Mouse (Mus musculus) stomach, embryonic 15.5 days (tissue): Measurements from ENCODE around the gene Ifna6. TPM values are rescaled to one million over a fixed set of nuclear protein-coding genes. Genes with fewer than 3 reads are reported as not detected.
"Not testable (repeated sequence)": the region's sequence is repeated elsewhere in the genome, so short reads cannot be mapped to it uniquely, and the experiment has no call there.

ENCODE experiments used
- ATAC-seq: fragments of 200-750 bp; cut with Nextera tagmentation; 2 replicates; pipeline ENCODE4 v1.8.0; 2017; ENCODE audit warnings: low read depth, moderate number of reproducible peaks, moderate TSS enrichment; ENCODE audit not compliant: insufficient read depth, low FRiP score
- H3K27ac ChIP-seq: fragments of 300-500 bp; sonication (generic); 2 replicates; pipeline ENCODE4 v1.5.1; 2015; ENCODE audit warnings: mild to moderate bottlenecking, inconsistent platforms
- H3K27me3 ChIP-seq: fragments of 300-500 bp; sonication (generic); replicated peaks from 2 replicates; pipeline ENCODE4 v1.6.1; 2015; ENCODE audit warnings: inconsistent platforms
- H3K36me3 ChIP-seq: fragments of 300-500 bp; sonication (generic); 2 replicates; pipeline ENCODE4 v1.6.1; 2015; ENCODE audit warnings: inconsistent platforms
- H3K4me1 ChIP-seq: fragments of 300-500 bp; sonication (generic); 2 replicates; pipeline ENCODE4 v1.6.1; 2015; ENCODE audit warnings: inconsistent platforms
- H3K4me2 ChIP-seq: fragments of 300-500 bp; sonication (generic); 2 replicates; pipeline ENCODE4 v1.6.1; 2015; ENCODE audit warnings: mild to moderate bottlenecking, inconsistent platforms
- H3K4me3 ChIP-seq: fragments of 300-500 bp; sonication (generic); replicated peaks from 2 replicates; pipeline ENCODE4 v1.5.1; 2015; ENCODE audit warnings: inconsistent platforms
- H3K9ac ChIP-seq: fragments of 300-500 bp; sonication (generic); 2 replicates; pipeline ENCODE4 v1.6.1; 2015; ENCODE audit warnings: inconsistent platforms
- H3K9me3 ChIP-seq: fragments of 300-500 bp; sonication (generic); 2 replicates; pipeline ENCODE4 v1.6.1; 2016; ENCODE audit warnings: inconsistent platforms
- WGBS: fragments of 180-500 bp; shearing (Covaris S2); methylation state at CpG from one replicate; pipeline ENCODE4 v1.1.7; 2015; 5-methylcytosine and 5-hydroxymethylcytosine counted together
- polyA plus RNA-seq: library from polyadenylated mRNA; unstranded; fragments of >200 nt; fragmentation: Nextera tagmentation; extraction: Ambion mirVana; gene quantifications from 2 replicates; pipeline ENCODE4 v1.2.1, GENCODE M21; 2015

Ifna6 gene
- polyA plus RNA-seq, 1 experiment from 2014 or later: not detected

DNA sequence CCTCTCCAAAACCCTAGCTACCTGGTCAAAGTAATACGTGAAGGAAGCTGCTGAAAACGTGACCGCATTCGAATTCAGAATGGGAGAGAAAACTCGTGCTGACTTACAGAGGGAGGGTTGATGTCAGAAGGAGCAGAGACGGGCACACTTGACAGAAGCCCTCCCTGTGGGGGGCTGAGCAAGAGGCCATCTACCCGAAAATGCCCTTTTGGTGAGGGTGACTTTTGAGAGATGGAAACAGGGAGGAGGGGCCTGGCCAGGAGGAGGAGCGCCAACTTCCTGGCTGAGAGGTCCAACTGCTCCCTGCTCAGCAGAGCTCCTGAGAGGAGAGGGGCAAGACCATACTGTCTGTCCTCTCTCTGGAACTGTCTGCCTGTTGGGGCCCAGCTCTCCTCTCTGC lies 22.0 kb upstream of the Ifna6 start, which contains the start of gene Gm13288:
Gene Gm13288 (plus strand): TSS at position 301 of the 400 bp plus-strand sequence.
- not testable (repeated sequence) for H3K27me3 ChIP-seq, H3K4me1 ChIP-seq, H3K9me3 ChIP-seq, H3K4me2 ChIP-seq, H3K27ac ChIP-seq, H3K36me3 ChIP-seq, ATAC-seq, H3K9ac ChIP-seq
- 0 out of 2 replicates have a peak within 1 kb of the TSS, but pooled peaks have one; percentile 23 for H3K4me3 ChIP-seq
- WGBS: no CpG with 5 or more reads among the region's 8 CpGs

DNA sequence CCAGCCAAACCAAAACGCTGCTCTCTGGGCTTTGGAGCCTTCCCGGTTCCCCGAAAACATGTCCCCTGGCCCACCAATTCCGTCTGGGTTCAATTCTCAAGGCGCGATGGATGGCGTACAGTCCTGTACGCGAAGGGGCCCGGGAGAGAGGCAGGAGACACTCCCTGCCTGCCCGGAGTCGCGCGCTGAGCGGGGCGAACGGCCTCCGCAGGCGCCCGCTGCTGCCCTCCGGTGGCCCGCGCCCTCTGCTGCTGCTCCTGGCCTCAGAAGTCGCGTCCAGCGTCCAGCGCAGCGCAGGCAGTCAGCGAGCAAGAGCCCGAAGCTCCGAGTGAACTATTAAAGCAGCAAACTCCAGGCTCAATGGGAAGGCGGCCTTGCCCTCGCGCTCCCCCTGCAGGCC lies 21.5 kb upstream of the Ifna6 start:
- 0% methylated on average over 14 of the region's 34 CpGs for WGBS
- H3K4me2 ChIP-seq, H3K9ac ChIP-seq, H3K4me1 ChIP-seq, H3K36me3 ChIP-seq, H3K27me3 ChIP-seq, H3K27ac ChIP-seq, H3K9me3 ChIP-seq, ATAC-seq: not testable (repeated sequence)
- 0 out of 2 replicates have a peak overlapping the region, but pooled peaks have one; percentile 23 for H3K4me3 ChIP-seq

- no peak for ATAC-seq
- H3K27me3 ChIP-seq: no peaks in the 10 kb centered on the region
- no peak within 1 kb of the TSS for H3K27ac ChIP-seq
- H3K4me2 ChIP-seq: no peak within 1 kb of the TSS
- no peak within 1 kb of the TSS for H3K9ac ChIP-seq
- H3K4me3 ChIP-seq: no peak within 1 kb of the TSS
- no peaks in the 10 kb centered on the region for H3K9me3 ChIP-seq
- H3K4me1 ChIP-seq: no peaks in the 10 kb centered on the region
- WGBS: 55% methylated on average over 3 of the region's 3 CpGs
- no peaks in the 10 kb centered on the region for H3K36me3 ChIP-seq
Observed at GRCm38 (mm10) chr4:88815928-88816327, 11.3 kb upstream of the Ifna6 start, which contains the start of gene Ifna7. Gene Ifna7 (plus strand): TSS chr4:88816228.

GRCm38 (mm10) chr4:88819659-88820058 lies 7.6 kb upstream of the Ifna6 start, which contains the start of gene Ifna11:
Gene Ifna11 (plus strand): TSS chr4:88819959.
- ATAC-seq: no peak
- H3K27me3 ChIP-seq: no peaks in the 10 kb centered on the region
- H3K4me3 ChIP-seq: no peak within 1 kb of the TSS
- H3K4me1 ChIP-seq: no peaks in the 10 kb centered on the region
- 85% methylated on average over 1 of the region's 1 CpGs for WGBS
- H3K4me2 ChIP-seq: no peak within 1 kb of the TSS
- no peaks in the 10 kb centered on the region for H3K36me3 ChIP-seq
- H3K27ac ChIP-seq: no peak within 1 kb of the TSS
- H3K9ac ChIP-seq: no peak within 1 kb of the TSS
- H3K9me3 ChIP-seq: no peaks in the 10 kb centered on the region

- no peak overlapping the region for H3K27ac ChIP-seq
- H3K4me1 ChIP-seq: no peaks in the 10 kb centered on the region
- ATAC-seq: no peak
- H3K9me3 ChIP-seq: no peaks in the 10 kb centered on the region
- H3K9ac ChIP-seq: no peak overlapping the region
- H3K4me3 ChIP-seq: no peak overlapping the region
- 22% methylated on average over 4 of the region's 4 CpGs for WGBS
- no peak overlapping the region for H3K4me2 ChIP-seq
- no peaks in the 10 kb centered on the region for H3K27me3 ChIP-seq
- H3K36me3 ChIP-seq: no peaks in the 10 kb centered on the region
Observed at GRCm38 (mm10) chr4:88822995-88823394, 4.2 kb upstream of the Ifna6 start.

DNA sequence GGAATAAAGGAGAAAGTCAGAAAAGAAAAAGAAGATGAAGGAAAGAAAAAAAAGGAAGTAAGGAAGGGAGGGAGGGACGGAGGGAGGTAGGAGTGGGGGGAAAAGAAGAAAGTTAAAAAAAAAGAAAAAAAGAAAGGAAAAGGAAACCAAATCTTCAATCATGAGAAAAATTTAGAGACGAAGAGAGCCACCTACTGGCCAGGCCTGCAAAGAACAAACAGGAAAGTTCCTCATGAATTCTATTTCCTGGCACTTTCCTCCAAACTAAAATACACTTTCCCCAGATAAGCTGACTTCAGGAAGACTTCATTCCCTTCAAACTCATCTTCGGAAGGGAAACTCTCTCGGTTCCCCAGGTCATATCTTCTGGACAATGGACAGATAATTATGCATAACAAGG lies 3.3 kb downstream of the Ifna6 start:
- Histone ChIP-seq H3K36me3 (no peaks in the 10 kb centered on the region), H3K9ac (no peak overlapping the region), H3K9me3 (no peaks in the 10 kb centered on the region), H3K27me3 (no peaks in the 10 kb centered on the region), H3K4me2 (no peak overlapping the region), H3K4me1 (no peaks in the 10 kb centered on the region), H3K27ac (no peak overlapping the region), H3K4me3 (no peak overlapping the region)
- ATAC-seq: no peak
- WGBS: 38% methylated on average over 4 of the region's 4 CpGs

DNA sequence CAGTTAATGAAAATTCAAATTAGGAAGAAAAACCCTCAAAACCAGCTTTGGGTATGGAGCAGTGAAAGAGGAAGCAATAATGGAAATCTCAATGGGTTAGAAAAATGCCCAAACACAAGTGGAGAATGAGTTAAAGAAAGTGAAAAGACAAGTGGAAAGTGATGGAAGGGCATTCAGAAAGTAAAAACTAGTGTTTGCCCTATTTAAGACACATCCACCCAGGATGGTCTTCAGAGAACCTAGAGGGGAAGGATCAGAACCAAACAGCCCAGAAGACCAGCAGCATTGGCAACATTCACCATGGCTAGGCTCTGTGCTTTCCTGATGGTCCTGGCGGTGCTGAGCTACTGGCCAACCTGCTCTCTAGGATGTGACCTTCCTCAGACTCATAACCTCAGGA lies 8.0 kb downstream of the Ifna6 start, which contains the start of gene Ifna5:
Gene Ifna5 (plus strand): TSS at position 301 of the 400 bp plus-strand sequence.
- WGBS: 88% methylated on average over 1 of the region's 1 CpGs
- H3K4me3 ChIP-seq, H3K9me3 ChIP-seq, H3K4me2 ChIP-seq, H3K36me3 ChIP-seq, H3K27ac ChIP-seq, H3K4me1 ChIP-seq, ATAC-seq, H3K27me3 ChIP-seq, H3K9ac ChIP-seq: not testable (repeated sequence)

- Histone ChIP-seq H3K9me3 (no peaks in the 10 kb centered on the region), H3K27me3 (no peaks in the 10 kb centered on the region), H3K4me3 (no peak overlapping the region), H3K4me2 (no peak overlapping the region), H3K36me3 (no peaks in the 10 kb centered on the region), H3K9ac (no peak overlapping the region), H3K4me1 (no peaks in the 10 kb centered on the region), H3K27ac (no peak overlapping the region)
- ATAC-seq: no peak
- 45% methylated on average over 3 of the region's 3 CpGs for WGBS
Observed at GRCm38 (mm10) chr4:88838828-88839227, 11.6 kb downstream of the Ifna6 start.

DNA sequence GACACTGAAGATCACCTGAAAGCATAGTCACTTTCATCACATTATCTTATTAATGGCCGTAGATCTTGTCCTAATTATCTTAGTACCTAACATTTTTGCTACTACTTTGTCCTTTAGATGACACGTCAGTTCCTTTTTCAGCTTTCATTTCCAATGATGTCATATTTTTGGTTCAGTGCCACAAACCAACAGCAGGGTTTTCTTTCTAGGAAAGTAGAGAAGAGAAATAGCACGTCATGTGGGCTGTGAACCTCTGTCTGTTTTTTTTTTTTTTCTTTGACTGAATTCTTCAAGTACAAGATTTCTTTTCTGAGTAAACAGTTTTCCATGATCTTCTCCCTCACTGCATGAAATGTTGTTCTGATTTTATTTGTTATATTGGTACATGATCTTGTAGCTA lies 12.8 kb downstream of the Ifna6 start:
- 62% methylated on average over 3 of the region's 3 CpGs for WGBS
- H3K9ac ChIP-seq: no peak overlapping the region
- H3K27me3 ChIP-seq: no peaks in the 10 kb centered on the region
- H3K4me1 ChIP-seq: no peaks in the 10 kb centered on the region
- H3K4me2 ChIP-seq: no peak overlapping the region
- no peak overlapping the region for H3K4me3 ChIP-seq
- no peak for ATAC-seq
- H3K9me3 ChIP-seq: no peaks in the 10 kb centered on the region
- no peaks in the 10 kb centered on the region for H3K36me3 ChIP-seq
- H3K27ac ChIP-seq: no peak overlapping the region

DNA sequence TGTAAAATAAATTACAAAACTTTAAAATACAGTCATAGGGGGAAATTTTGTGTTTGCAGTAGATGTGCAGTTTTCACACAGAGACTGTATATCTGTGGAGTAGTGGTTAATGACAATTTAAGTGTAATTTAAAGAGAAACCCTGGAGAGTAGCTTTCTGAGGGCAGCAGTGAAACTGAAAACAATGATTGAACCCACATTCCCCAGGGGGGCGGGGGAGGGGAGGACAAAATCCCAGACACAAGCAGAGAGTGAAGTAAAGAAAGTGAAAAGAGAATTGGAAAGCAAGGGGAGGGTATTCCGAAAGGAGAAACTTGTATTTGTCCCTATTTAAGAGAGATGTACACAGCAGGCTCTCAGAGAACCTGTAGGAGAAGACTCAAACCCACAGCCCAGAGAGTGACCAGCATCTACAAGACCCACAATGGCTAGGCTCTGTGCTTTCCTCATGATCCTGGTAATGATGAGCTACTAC lies 14.3 kb downstream of the Ifna6 start, which contains the start of gene Ifna4:
Gene Ifna4 (plus strand): TSS at position 424 of the 474 bp plus-strand sequence.
- Histone ChIP-seq H3K27me3 (no peaks in the 10 kb centered on the region), H3K4me2 (no peak within 1 kb of the TSS), H3K4me3 (no peak within 1 kb of the TSS), H3K27ac (no peak within 1 kb of the TSS), H3K9me3 (no peaks in the 10 kb centered on the region), H3K36me3 (no peaks in the 10 kb centered on the region), H3K4me1 (no peaks in the 10 kb centered on the region), H3K9ac (no peak within 1 kb of the TSS)
- no peak for ATAC-seq
- WGBS: 47% methylated on average over 2 of the region's 2 CpGs

DNA sequence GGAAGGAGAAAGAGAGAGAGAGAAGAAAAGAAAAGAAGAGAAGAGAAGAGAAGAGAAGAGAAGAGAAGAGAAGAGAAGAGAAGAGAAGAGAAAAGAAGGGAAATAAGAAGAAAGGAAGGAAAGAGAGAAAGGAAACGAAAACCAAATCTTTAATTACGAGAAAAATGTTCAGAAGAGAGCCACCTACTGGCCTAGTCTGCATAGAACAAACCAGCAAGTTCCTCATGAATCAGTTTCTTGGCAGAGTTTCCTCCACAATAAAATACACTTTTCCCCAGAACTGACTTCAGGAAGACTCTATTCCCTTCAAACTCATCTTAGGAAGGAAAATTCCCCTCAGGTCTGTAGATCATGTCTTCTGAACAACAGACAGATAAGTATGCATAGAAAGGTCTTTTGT lies 18.1 kb downstream of the Ifna6 start:
- Histone ChIP-seq H3K27me3 (no peaks in the 10 kb centered on the region), H3K9me3 (no peaks in the 10 kb centered on the region), H3K27ac (no peak overlapping the region), H3K4me1 (no peaks in the 10 kb centered on the region), H3K36me3 (no peaks in the 10 kb centered on the region), H3K4me2 (no peak overlapping the region), H3K4me3 (no peak overlapping the region), H3K9ac (no peak overlapping the region)
- no peak for ATAC-seq
- WGBS: 55% methylated on average over 2 of the region's 2 CpGs

DNA sequence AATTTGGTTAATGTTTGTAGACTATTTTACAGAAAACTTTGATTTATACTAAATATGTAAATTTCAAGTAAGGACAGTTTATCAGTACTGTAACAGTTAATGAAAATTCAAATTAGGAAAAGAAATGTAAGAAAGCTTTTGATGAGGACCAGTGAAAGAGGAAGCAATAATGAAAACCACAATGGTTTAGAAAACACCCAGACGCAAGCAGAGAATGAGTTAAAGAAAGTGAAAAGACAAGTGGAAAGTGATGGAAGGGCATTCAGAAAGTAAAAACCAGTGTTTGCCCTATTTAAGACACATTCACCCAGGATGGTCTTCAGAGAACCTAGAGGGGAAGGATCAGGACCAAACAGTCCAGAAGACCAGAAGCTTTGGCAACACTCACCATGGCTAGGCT lies 22.5 kb downstream of the Ifna6 start, which contains the start of gene Ifna1:
Gene Ifna1 (plus strand): TSS at position 390 of the 400 bp plus-strand sequence.
- WGBS: 86% methylated on average over 1 of the region's 1 CpGs
- H3K27me3 ChIP-seq: no peaks in the 10 kb centered on the region
- H3K9ac ChIP-seq: no peak within 1 kb of the TSS
- H3K4me2 ChIP-seq: no peak within 1 kb of the TSS
- H3K9me3 ChIP-seq: no peaks in the 10 kb centered on the region
- no peaks in the 10 kb centered on the region for H3K4me1 ChIP-seq
- no peak for ATAC-seq
- H3K36me3 ChIP-seq: no peaks in the 10 kb centered on the region
- H3K4me3 ChIP-seq: no peak within 1 kb of the TSS
- H3K27ac ChIP-seq: no peak within 1 kb of the TSS
